ENCODE assay signal across 15 mouse cellular contexts in genomic region chr15:97186034-97186433, GRCm38 (mm10).
A peak's percentile ranks its signal among the peaks of the same experiment; 100 is the strongest.
DNase-seq lines count a peak whose midpoint lies in the region; ATAC-seq and TF ChIP-seq lines count a peak whose summit lies in the region.
"Had no signal": no experiment of that assay in that cellular context is flagged by ENCODE, and none has a peak within 500 bp of the region (broad histone marks: within the 10 kb centered on the region; RNA-seq: fewer than 3 reads in every experiment).

No protein-coding gene starts in this region.

- no peak for ATAC-seq in forebrain, embryonic 11.5 days (replicated peaks; ENCODE audit: low FRiP score)
- no peak for ATAC-seq in forebrain, embryonic 16.5 days
- peak; percentile 44; the same call in 1 of the 2 replicates for ATAC-seq in kidney, embryonic 14.5 days (ENCODE audit: low FRiP score, low TSS enrichment)
- ATAC-seq in stomach, postnatal 0 days (ENCODE audit: low FRiP score, low TSS enrichment): no peak
- ATAC-seq: forebrain, embryonic 14.5 days; intestine, embryonic 15.5 days had no signal

- no peak overlapping the region for H3K4me3 ChIP-seq in forebrain, embryonic 11.5 days (ENCODE audit: low read depth, low read length)
- H3K4me3 ChIP-seq in forebrain, embryonic 16.5 days (replicated peaks; ENCODE audit: low read length): no peak overlapping the region
- no peak overlapping the region for H3K4me3 ChIP-seq in kidney, embryonic 14.5 days (ENCODE audit: low read length)
- H3K4me3 ChIP-seq in stomach, postnatal 0 days (ENCODE audit: low read depth, low read length): no peak overlapping the region
- H3K4me3 ChIP-seq: embryonic facial prominence, embryonic 15.5 days; intestine, embryonic 15.5 days; limb, embryonic 13.5 days had no signal

- H3K4me1 ChIP-seq in forebrain, embryonic 11.5 days (replicated peaks; ENCODE audit: control insufficient read depth, insufficient read depth, low read length): peaks cover 3% of the 10 kb centered on the region; the same call in 1 of the 2 replicates
- H3K4me1 ChIP-seq in forebrain, embryonic 16.5 days (replicated peaks; ENCODE audit: control insufficient read depth, insufficient read depth, low read length): peaks cover 7% of the 10 kb centered on the region
- H3K4me1 ChIP-seq in kidney, embryonic 14.5 days (ENCODE audit: control insufficient read depth, insufficient read depth, low read length): peaks cover 5% of the 10 kb centered on the region; the same call in 1 of the 2 replicates
- H3K4me1 ChIP-seq in stomach, postnatal 0 days (replicated peaks; ENCODE audit: control insufficient read depth, insufficient read depth): no peaks in the 10 kb centered on the region
- H3K4me1 ChIP-seq: intestine, embryonic 15.5 days; limb, embryonic 13.5 days had no signal

- TF ChIP-seq CTCF in stomach, postnatal 0 days (IDR thresholded peaks at IDR 0.05; ENCODE audit: low read depth): peak; percentile 63

- H3K9ac ChIP-seq in forebrain, embryonic 11.5 days (ENCODE audit: low read length): no peak overlapping the region
- no peak overlapping the region for H3K9ac ChIP-seq in forebrain, embryonic 16.5 days (replicated peaks; ENCODE audit: low read depth, low read length)
- no peak overlapping the region for H3K9ac ChIP-seq in kidney, embryonic 14.5 days (ENCODE audit: low read depth, low read length)
- no peak overlapping the region for H3K9ac ChIP-seq in stomach, postnatal 0 days (ENCODE audit: low read length)
- H3K9ac ChIP-seq: embryonic facial prominence, embryonic 15.5 days; intestine, embryonic 15.5 days; limb, embryonic 13.5 days had no signal

- H3K9me3 ChIP-seq in forebrain, embryonic 11.5 days (ENCODE audit: control insufficient read depth, low read length): no peaks in the 10 kb centered on the region
- no peaks in the 10 kb centered on the region for H3K9me3 ChIP-seq in forebrain, embryonic 16.5 days (ENCODE audit: control insufficient read depth, low read length)
- H3K9me3 ChIP-seq in kidney, embryonic 14.5 days (ENCODE audit: control insufficient read depth, low read length): no peaks in the 10 kb centered on the region
- H3K9me3 ChIP-seq in stomach, postnatal 0 days (ENCODE audit: control insufficient read depth, low read length): no peaks in the 10 kb centered on the region
- H3K9me3 ChIP-seq: embryonic facial prominence, embryonic 15.5 days; intestine, embryonic 15.5 days; limb, embryonic 13.5 days had no signal

- H3K27ac ChIP-seq in forebrain, embryonic 11.5 days (ENCODE audit: low read depth, low read length): no peak overlapping the region
- H3K27ac ChIP-seq in forebrain, embryonic 16.5 days (ENCODE audit: low read length): no peak overlapping the region
- no peak overlapping the region for H3K27ac ChIP-seq in kidney, embryonic 14.5 days (ENCODE audit: low read depth, low read length)
- no peak overlapping the region for H3K27ac ChIP-seq in stomach, postnatal 0 days (replicated peaks)
- H3K27ac ChIP-seq: embryonic facial prominence, embryonic 15.5 days; intestine, embryonic 15.5 days; limb, embryonic 13.5 days had no signal

- H3K36me3 ChIP-seq in forebrain, embryonic 11.5 days (ENCODE audit: control insufficient read depth, insufficient read depth, low read length): no peaks in the 10 kb centered on the region
- no peaks in the 10 kb centered on the region for H3K36me3 ChIP-seq in forebrain, embryonic 16.5 days (ENCODE audit: control insufficient read depth, insufficient read depth)
- no peaks in the 10 kb centered on the region for H3K36me3 ChIP-seq in kidney, embryonic 14.5 days (ENCODE audit: control insufficient read depth, insufficient read depth, low read length)
- H3K36me3 ChIP-seq in stomach, postnatal 0 days (ENCODE audit: control insufficient read depth, insufficient read depth, low read length): no peaks in the 10 kb centered on the region
- H3K36me3 ChIP-seq: embryonic facial prominence, embryonic 15.5 days; intestine, embryonic 15.5 days; limb, embryonic 13.5 days had no signal

- no peak for TF ChIP-seq EP300 in stomach, postnatal 0 days (optimal IDR thresholded peaks at IDR 0.05)

- 74% methylated on average over 8 of the region's 8 CpGs for WGBS in forebrain, embryonic 11.5 days
- 69% methylated on average over 8 of the region's 8 CpGs for WGBS in forebrain, embryonic 16.5 days
- WGBS in kidney, embryonic 14.5 days: 43% methylated on average over 8 of the region's 8 CpGs
- WGBS in stomach, postnatal 0 days: 38% methylated on average over 8 of the region's 8 CpGs

- H3K27me3 ChIP-seq in forebrain, embryonic 11.5 days (ENCODE audit: control insufficient read depth, insufficient read depth, low read length): no peaks in the 10 kb centered on the region
- no peaks in the 10 kb centered on the region for H3K27me3 ChIP-seq in forebrain, embryonic 16.5 days (replicated peaks; ENCODE audit: control insufficient read depth, insufficient read depth, low read length)
- no peaks in the 10 kb centered on the region for H3K27me3 ChIP-seq in kidney, embryonic 14.5 days (ENCODE audit: control insufficient read depth, insufficient read depth, low read length)
- no peaks in the 10 kb centered on the region for H3K27me3 ChIP-seq in stomach, postnatal 0 days (ENCODE audit: control insufficient read depth, insufficient read depth, low read length)
- H3K27me3 ChIP-seq: embryonic facial prominence, embryonic 15.5 days; intestine, embryonic 15.5 days; limb, embryonic 13.5 days had no signal

- peak; percentile 38 for DNase-seq in forebrain, embryonic 11.5 days (ENCODE audit: low spot score)
- no peak for DNase-seq in kidney, adult 11 months
- peak; percentile 31 for DNase-seq in urinary bladder, postnatal 14 days (ENCODE audit: low spot score)
- DNase-seq in urinary bladder, postnatal 25 days (ENCODE audit: low spot score): no peak
- DNase-seq in stomach, postnatal 0 days (ENCODE audit: low spot score): no peak
- DNase-seq in embryo, embryonic 11 days: no peak
- DNase-seq: cerebellum, postnatal 14 days; heart, postnatal 36 days; thymus, postnatal 14 days had no signal

- no peak overlapping the region for H3K4me2 ChIP-seq in forebrain, embryonic 11.5 days (ENCODE audit: low read depth, low read length, severe bottlenecking)
- no peak overlapping the region for H3K4me2 ChIP-seq in forebrain, embryonic 16.5 days (ENCODE audit: low read length)
- H3K4me2 ChIP-seq in kidney, embryonic 14.5 days (replicated peaks; ENCODE audit: low read depth, low read length): no peak overlapping the region
- H3K4me2 ChIP-seq in stomach, postnatal 0 days (replicated peaks; ENCODE audit: low read depth): no peak overlapping the region
- H3K4me2 ChIP-seq: embryonic facial prominence, embryonic 15.5 days; intestine, embryonic 15.5 days; limb, embryonic 13.5 days had no signal

Comparison
In these comparisons a context has a peak if more than half of its experiments do, and no peak if none do; other contexts are left out.
1. DNase-seq: peak in forebrain, embryonic 11.5 days (single experiment) and urinary bladder, postnatal 14 days (single experiment); none in kidney, adult 11 months (single experiment), urinary bladder, postnatal 25 days (single experiment), stomach, postnatal 0 days (single experiment) and embryo, embryonic 11 days (single experiment).